ENCODE assay signal across 12 mouse cellular contexts in the genomic region with DNA sequence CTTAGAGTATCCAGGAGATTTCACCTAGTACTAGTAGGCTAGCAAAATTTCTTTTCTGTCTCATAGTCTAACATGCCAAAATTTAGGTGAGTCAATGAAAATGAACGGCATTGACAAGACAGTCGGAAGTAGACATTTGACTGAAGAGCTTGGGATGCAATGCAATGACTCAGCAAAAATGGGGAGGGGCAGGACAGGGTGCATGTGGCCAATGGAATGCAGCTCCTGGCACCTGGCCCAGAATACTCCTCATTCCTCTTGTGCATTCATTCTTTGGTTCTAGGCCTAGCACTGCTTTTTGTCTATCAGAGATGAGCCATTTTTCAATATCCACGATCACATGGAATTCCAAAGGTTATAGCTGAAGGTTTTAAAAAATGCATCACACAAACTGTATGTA. TPM values are rescaled to one million over a fixed set of nuclear protein-coding genes. Genes with fewer than 3 reads are reported as not detected.
DNase-seq lines count a peak whose midpoint lies in the region; ATAC-seq and TF ChIP-seq lines count a peak whose summit lies in the region.
"Had no signal": no experiment of that assay in that cellular context is flagged by ENCODE, and none has a peak within 500 bp of the region (broad histone marks: within the 10 kb centered on the region; RNA-seq: fewer than 3 reads in every experiment).

No protein-coding gene starts in this region.

- ATAC-seq in kidney, postnatal 0 days (replicated peaks; ENCODE audit: low FRiP score, low read depth), result 0 out of 2 replicates have a peak, but pooled peaks have one; percentile 43
- no peak for ATAC-seq in granulocyte monocyte progenitor cell, adult 5-6 weeks (replicated peaks; ENCODE audit: poor library complexity, severe bottlenecking)

- DNase-seq in gastrocnemius, postnatal 10 days, result peak; percentile 10
- no peak for DNase-seq in gastrocnemius, postnatal 25 days
- peak; percentile 46 for DNase-seq in 3134 (ENCODE audit: extremely low read depth, insufficient read length, low spot score)
- peak; percentile 43 for DNase-seq in adrenal gland, adult 2 months
- no peak for DNase-seq in kidney, postnatal 0 days (ENCODE audit: low spot score)
- no peak for DNase-seq in frontal cortex, adult 2 months (ENCODE audit: extremely low spot score in 1 of 2, low spot score in 1 of 2)
- DNase-seq in left cerebral cortex, postnatal 14 days (ENCODE audit: low spot score in 2 of 2), result no peak
- DNase-seq: cerebellum, adult 8-10 months; right cerebral cortex, postnatal 25 days had no signal

- no peaks in the 10 kb centered on the region for H3K36me3 ChIP-seq in kidney, postnatal 0 days (ENCODE audit: insufficient read depth, low read length)

- H3K27ac ChIP-seq in kidney, postnatal 0 days, result no peak overlapping the region

- WGBS in kidney, postnatal 0 days, result 76% methylated on average over 3 of the region's 3 CpGs

- no peaks in the 10 kb centered on the region for H3K4me1 ChIP-seq in kidney, postnatal 0 days (replicated peaks; ENCODE audit: insufficient read depth, low read length)

- no peak overlapping the region for H3K9ac ChIP-seq in kidney, postnatal 0 days (ENCODE audit: low read depth, low read length)

- intact Hi-C loops in left cerebral cortex, postnatal 14 days (cut with DNase I), result no loop called here

- no peak for TF ChIP-seq CTCF in kidney, postnatal 0 days (IDR thresholded peaks at IDR 0.05; ENCODE audit: low read depth)

- H3K27me3 ChIP-seq in kidney, postnatal 0 days (ENCODE audit: insufficient read depth, low read length), result no peaks in the 10 kb centered on the region
- H3K27me3 ChIP-seq: CH12.LX had no signal

- no peak overlapping the region for H3K4me3 ChIP-seq in kidney, postnatal 0 days (replicated peaks; ENCODE audit: low read depth, low read length)

- no peaks in the 10 kb centered on the region for H3K9me3 ChIP-seq in kidney, postnatal 0 days (replicated peaks; ENCODE audit: low read length)

- H3K4me2 ChIP-seq in kidney, postnatal 0 days (ENCODE audit: low read length), result no peak overlapping the region

RNA-seq across cellular contexts. Expression of gene Sema3e, which starts 48.1 kb away (rescaled TPM):
- total RNA-seq in gastrocnemius, postnatal 10 days (2021), result under 1 TPM; 0.82 to 0.84 TPM
- under 1 TPM; 0.38 to 0.51 TPM for total RNA-seq in gastrocnemius, postnatal 25 days (2021)
- total RNA-seq in adrenal gland, adult 2 months (2021), result under 1 TPM; 0.35 to 0.86 TPM
- polyA plus RNA-seq in adrenal gland, adult 2 months (2012; rRNA removed), result 0.06 TPM in 2 replicates
- 1.6 and 1.8 TPM in 2 replicates for polyA plus RNA-seq in kidney, postnatal 0 days (2015; fragmentation: Nextera tagmentation; extraction: Ambion mirVana)
- total RNA-seq in granulocyte monocyte progenitor cell, adult 5-6 weeks (2014; fragmentation: Nextera tagmentation), result not detected in 2 replicates
- not detected in 2 replicates for total RNA-seq in granulocyte monocyte progenitor cell, adult 5-6 weeks (2017)
- polyA plus RNA-seq in frontal cortex, adult 2 months (2012; rRNA removed), result 8.3 and 8.7 TPM in 2 replicates
- 10 to 100 TPM; 12.0 to 16.8 TPM for total RNA-seq in left cerebral cortex, postnatal 14 days (2021)
- total RNA-seq: CH12.LX; megakaryocyte-erythroid progenitor cell, adult 5-6 weeks had no signal

Comparison
In these comparisons a context has a peak if more than half of its experiments do, and no peak if none do; other contexts are left out.
1. DNase-seq: peak in gastrocnemius, postnatal 10 days (single experiment), 3134 (single experiment) and adrenal gland, adult 2 months (single experiment); none in gastrocnemius, postnatal 25 days (single experiment), kidney, postnatal 0 days (single experiment), frontal cortex, adult 2 months (0 of 2) and left cerebral cortex, postnatal 14 days (0 of 2).
2. RNA of gene Sema3e, which starts 48.1 kb away (total RNA-seq): 12.0 to 16.8 TPM in left cerebral cortex, postnatal 14 days; 0.35 to 0.86 TPM in adrenal gland, adult 2 months, 0.82 to 0.84 TPM in gastrocnemius, postnatal 10 days, 0.38 to 0.51 TPM in gastrocnemius, postnatal 25 days and not detected in granulocyte monocyte progenitor cell, adult 5-6 weeks; every median in the first group is over 4 times any median in the second.